Mouse (Mus musculus): ENCODE data around the gene Rmi2. TPM values are rescaled to one million over a fixed set of nuclear protein-coding genes. Genes with fewer than 3 reads are reported as not detected.

Rmi2 gene
- polyA plus RNA-seq, 1 experiment, result 0.65 TPM

DNA sequence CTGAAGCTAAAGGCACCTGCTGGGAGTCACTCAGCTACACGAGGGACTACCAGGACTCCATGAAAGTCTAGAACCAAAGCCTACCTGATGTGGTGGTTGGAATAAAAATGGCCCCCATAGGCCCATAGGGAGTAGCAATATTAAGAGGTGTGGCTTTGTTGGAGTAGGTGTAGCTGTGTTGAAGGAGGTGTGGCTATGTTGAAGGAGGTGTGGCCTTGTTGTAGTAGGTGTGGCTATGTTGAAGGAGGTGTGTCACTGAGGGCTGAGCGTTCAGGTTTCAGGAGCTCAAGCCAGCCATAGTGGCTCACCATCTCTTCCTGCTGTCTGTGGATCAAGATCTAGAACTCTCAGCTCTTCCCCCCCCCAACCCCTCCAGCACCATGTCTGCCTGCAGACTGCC is 105.8 kb downstream of the Rmi2 start:
- Histone ChIP-seq H3K27me3 (ENCODE audit: control insufficient read depth) (no peaks in the 10 kb centered on the region), H3K9me3 (ENCODE audit: control insufficient read depth, low read length) (no peaks in the 10 kb centered on the region), H3K4me1 (ENCODE audit: control insufficient read depth) (no peaks in the 10 kb centered on the region), H3K4me3 (replicated peaks) (no peak overlapping the region), H3K36me3 (ENCODE audit: control insufficient read depth) (no peaks in the 10 kb centered on the region)
- TF ChIP-seq GATA1 (IDR thresholded peaks at IDR 0.05; ENCODE audit: low read length) (no peak), TAL1 (IDR thresholded peaks at IDR 0.05; ENCODE audit: low read length) (no peak)

Other genes starting within 250 kb of the Rmi2 start
- 0.13 and 0.19 TPM in 2 replicates for gene Socs1, start 49.5 kb upstream of the Rmi2 start, polyA plus RNA-seq (2012)
- gene Tnp2, start 46.4 kb upstream of the Rmi2 start, polyA plus RNA-seq (2012), result not detected in 2 replicates
- gene Prm3, start 44.1 kb upstream of the Rmi2 start, polyA plus RNA-seq (2012), result not detected in 2 replicates
- gene Prm2, start 38.9 kb upstream of the Rmi2 start, polyA plus RNA-seq (2012), result not detected in 2 replicates
- gene Prm1, start 29.2 kb upstream of the Rmi2 start, polyA plus RNA-seq (2012), result not detected in 2 replicates
- gene Gm11172, start 22.1 kb upstream of the Rmi2 start, polyA plus RNA-seq (2012), result not detected in 2 replicates
- gene Snn, start 225.9 kb downstream of the Rmi2 start, polyA plus RNA-seq (2012), result 0.04 and 0.05 TPM in 2 replicates
- gene Litaf, start 231.1 kb downstream of the Rmi2 start, polyA plus RNA-seq (2012), result 1.1 and 2.0 TPM in 2 replicates

All from erythroblast, embryonic 14.5 days (primary cell).